Mouse (Mus musculus) brain, embryonic 14.5 days (tissue): Measurements from ENCODE around the gene Fbxo9.

ENCODE experiments used
- CTCF ChIP-seq: fragments of 200-500 bp; IDR thresholded peaks from 2 replicates; pipeline ENCODE4 v1.5.1; 2012; ENCODE audit warnings: inconsistent platforms, mild to moderate bottlenecking, moderate library complexity, borderline replicate concordance; ENCODE audit not compliant: insufficient read depth, insufficient read length; ENCODE audit errors: extremely low read depth
- POLR2A ChIP-seq: fragments of 200-500 bp; IDR thresholded peaks from 2 replicates; pipeline ENCODE4 v1.6.1; 2012; ENCODE audit warnings: mild to moderate bottlenecking, inconsistent platforms, borderline replicate concordance; ENCODE audit not compliant: poor library complexity, insufficient read depth, insufficient read length, severe bottlenecking; ENCODE audit errors: extremely low read depth

- no peak; the same call in 1 of the 2 replicates for TF ChIP-seq POLR2A
- TF ChIP-seq CTCF: no peak
Measured at GRCm38 (mm10) chr9:78108796-78109239, at the start of gene Fbxo9, which contains the start of gene Ick.
